Mouse (Mus musculus) MEL (cell line): ENCODE data around the gene Ubtf. TPM values are rescaled to one million over a fixed set of nuclear protein-coding genes. Genes with fewer than 3 reads are reported as not detected.

Experiments
- DNase-seq: peaks from one replicate; pipeline ENCODE4 v3.0.0; 2011; ENCODE audit warnings: low read depth, low spot score
- H3K27ac ChIP-seq: 2 replicates; pipeline ENCODE4 v1.5.1; 2012; ENCODE audit warnings: low read depth, mild to moderate bottlenecking, control low read depth, low read length, moderate library complexity; ENCODE audit not compliant: control insufficient read depth
- H3K27me3 ChIP-seq, 2 experiments: fragments of 150-350 bp in 1 of 2; sonication (generic) in 1 of 2; 2 replicates each; pipeline ENCODE4 v1.6.1; 2012; ENCODE audit warnings: low read length in 2 of 2, mild to moderate bottlenecking in 2 of 2, improper control_type of control experiment in 1 of 2, moderate library complexity in 1 of 2; ENCODE audit not compliant: insufficient read depth in 2 of 2, control insufficient read depth in 1 of 2
- H3K36me3 ChIP-seq, 2 experiments: 2 replicates each; pipeline ENCODE4 v1.6.1; 2012 to 2014; ENCODE audit warnings: low read length in 2 of 2, improper control_type of control experiment in 1 of 2, inconsistent platforms in 1 of 2, mild to moderate bottlenecking in 1 of 2; ENCODE audit not compliant: insufficient read depth in 2 of 2, control insufficient read depth in 1 of 2
- H3K4me1 ChIP-seq, 2 experiments: fragments of 150-350 bp in 1 of 2; sonication (generic) in 1 of 2; 2 replicates each; pipeline ENCODE4 v1.6.1; 2012; ENCODE audit warnings: low read length in 2 of 2, improper control_type of control experiment in 1 of 2, mild to moderate bottlenecking in 1 of 2; ENCODE audit not compliant: insufficient read depth in 2 of 2, control insufficient read depth in 1 of 2
- H3K4me3 ChIP-seq, 2 experiments: fragments of 150-350 bp in 1 of 2; sonication (generic) in 1 of 2; 2 replicates each; pipeline ENCODE4 v1.5.1; 2012; ENCODE audit warnings: low read depth in 2 of 2, low read length in 2 of 2, mild to moderate bottlenecking in 2 of 2, moderate library complexity in 2 of 2, control low read depth in 1 of 2, improper control_type of control experiment in 1 of 2; ENCODE audit not compliant: control insufficient read depth in 1 of 2, insufficient read depth in 1 of 2
- H3K79me2 ChIP-seq: 2 replicates; pipeline ENCODE4 v1.6.1; 2012; ENCODE audit warnings: mild to moderate bottlenecking, low read length, moderate library complexity; ENCODE audit not compliant: control insufficient read depth, poor library complexity, insufficient read depth
- H3K9ac ChIP-seq: 2 replicates; pipeline ENCODE4 v1.6.1; 2012; ENCODE audit warnings: low read depth, mild to moderate bottlenecking, control low read depth, low read length, moderate library complexity; ENCODE audit not compliant: control insufficient read depth, poor library complexity, severe bottlenecking
- H3K9me3 ChIP-seq: fragments of 150-350 bp; sonication (generic); replicated peaks from 2 replicates; pipeline ENCODE4 v1.6.1; 2012; ENCODE audit warnings: mild to moderate bottlenecking, low read length, improper control_type of control experiment, moderate library complexity; ENCODE audit not compliant: insufficient read depth
- CHD1 ChIP-seq: IDR thresholded peaks from 2 replicates; pipeline ENCODE4 v1.6.1; 2012; ENCODE audit warnings: low read depth, mild to moderate bottlenecking, inconsistent platforms, low read length, improper control_type of control experiment
- E2F4 ChIP-seq: IDR thresholded peaks from 2 replicates; pipeline ENCODE4 v1.6.1; 2011; ENCODE audit warnings: low read depth, low read length, improper control_type of control experiment, borderline replicate concordance
- EP300 ChIP-seq, 2 experiments: IDR thresholded peaks; 2 replicates each; pipeline ENCODE4 v1.6.1; 2011; ENCODE audit warnings: improper control_type of control experiment in 2 of 2, low read length in 2 of 2, low read depth in 1 of 2, mild to moderate bottlenecking in 1 of 2
- ETS1 ChIP-seq: IDR thresholded peaks from 2 replicates; pipeline ENCODE4 v1.6.1; 2012; ENCODE audit warnings: low read depth, mild to moderate bottlenecking, inconsistent platforms, low read length, improper control_type of control experiment, moderate library complexity
- GABPA ChIP-seq: IDR thresholded peaks from 2 replicates; pipeline ENCODE4 v1.6.1; 2012; ENCODE audit warnings: low read depth, mild to moderate bottlenecking, inconsistent platforms, low read length, improper control_type of control experiment, moderate library complexity
- GATA1 ChIP-seq: IDR thresholded peaks from 2 replicates; pipeline ENCODE4 v1.6.1; 2011; ENCODE audit warnings: low read depth, low read length, improper control_type of control experiment
- MAFK ChIP-seq: IDR thresholded peaks from 2 replicates; pipeline ENCODE4 v1.6.1; 2011; ENCODE audit warnings: low read depth, mild to moderate bottlenecking, low read length, improper control_type of control experiment, borderline replicate concordance
- MAZ ChIP-seq: IDR thresholded peaks from 2 replicates; pipeline ENCODE4 v1.6.1; 2012; ENCODE audit warnings: low read depth, mild to moderate bottlenecking, inconsistent platforms, low read length, improper control_type of control experiment
- MEF2A ChIP-seq: IDR thresholded peaks from 2 replicates; pipeline ENCODE4 v1.6.1; 2014; ENCODE audit warnings: low read depth, mild to moderate bottlenecking, inconsistent platforms, low read length, improper control_type of control experiment; ENCODE audit not compliant: poor library complexity, insufficient replicate concordance, severe bottlenecking; ENCODE audit errors: extremely low read depth
- MYB ChIP-seq: IDR thresholded peaks from 2 replicates; pipeline ENCODE4 v1.6.1; 2011; ENCODE audit warnings: mild to moderate bottlenecking, low read depth, low read length, improper control_type of control experiment
- NELFE ChIP-seq: IDR thresholded peaks from 2 replicates; pipeline ENCODE4 v1.6.1; 2011; ENCODE audit warnings: low read depth, low read length, improper control_type of control experiment
- RCOR1 ChIP-seq: IDR thresholded peaks from 2 replicates; pipeline ENCODE4 v1.6.1; 2012; ENCODE audit warnings: low read depth, mild to moderate bottlenecking, inconsistent platforms, low read length, improper control_type of control experiment
- SMC3 ChIP-seq: IDR thresholded peaks from 2 replicates; pipeline ENCODE4 v1.6.1; 2011; ENCODE audit warnings: low read depth, low read length, improper control_type of control experiment
- TAL1 ChIP-seq: IDR thresholded peaks from 2 replicates; pipeline ENCODE4 v1.6.1; 2012; ENCODE audit warnings: mild to moderate bottlenecking, inconsistent platforms, low read length, moderate library complexity, mixed read lengths
- TCF12 ChIP-seq: IDR thresholded peaks from 2 replicates; pipeline ENCODE4 v1.6.1; 2014; ENCODE audit warnings: low read depth, mild to moderate bottlenecking, inconsistent platforms, low read length, improper control_type of control experiment, moderate library complexity
- ZMIZ1 ChIP-seq: IDR thresholded peaks from 2 replicates; pipeline ENCODE4 v1.6.1; 2012; ENCODE audit warnings: low read depth, mild to moderate bottlenecking, inconsistent platforms, low read length, improper control_type of control experiment, moderate library complexity
- ZNF384 ChIP-seq: IDR thresholded peaks from 2 replicates; pipeline ENCODE4 v1.6.1; 2012; ENCODE audit warnings: low read depth, mild to moderate bottlenecking, inconsistent platforms, low read length, improper control_type of control experiment
- polyA plus RNA-seq, 2 experiments: library from polyadenylated mRNA; stranded (reverse) in 1 of 2; unstranded in 1 of 2; fragments of >175 nt in 1 of 2; fragments of >200 nt in 1 of 2; gene quantifications; 2 replicates each; pipeline versions ENCODE4 v1.2.1 to v1.2.4; 2012; ENCODE audit warnings: low replicate concordance in 2 of 2, low read depth in 1 of 2; ENCODE audit not compliant: insufficient read length in 2 of 2, insufficient read depth in 1 of 2, missing spikeins in 1 of 2
- total RNA-seq: library from RNA; depleted of rRNA; stranded (reverse); fragments of 300-350 nt; gene quantifications from 2 replicates; pipeline ENCODE4 v1.2.3, GENCODE M21; 2012

The Ubtf gene
- total and polyA plus RNA-seq, 3 experiments: 76.5 to 189 (median 145) TPM

DNA sequence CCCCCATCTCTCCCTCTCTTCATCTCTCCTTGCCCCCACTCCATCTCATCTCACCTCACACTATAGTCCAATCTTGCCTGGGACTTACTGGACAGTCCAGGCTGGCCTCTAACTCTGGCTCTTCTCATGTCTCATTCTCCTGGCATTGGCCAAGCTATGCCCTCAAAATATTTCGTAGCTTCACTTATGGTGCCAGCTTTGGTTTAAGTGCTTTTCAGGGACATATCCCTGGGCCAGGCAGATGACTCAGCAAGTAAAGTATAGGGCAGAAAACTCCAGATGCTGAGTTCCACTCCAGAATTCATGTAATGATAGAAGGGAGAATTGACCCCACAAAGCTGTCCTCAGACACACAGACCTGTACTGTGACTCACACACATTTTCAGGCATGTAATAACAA, 16.6 kb upstream of the Ubtf start:
- no peak for DNase-seq
- H3K9ac ChIP-seq: no peak overlapping the region
- H3K9me3 ChIP-seq: no peaks in the 10 kb centered on the region
- H3K4me1 ChIP-seq: peaks cover 0 to 3% of the 10 kb centered on the region in 2 experiments; a peak in 2 of 4 replicates
- TF ChIP-seq MAZ: no peak
- no peak for TF ChIP-seq NELFE
- no peak for TF ChIP-seq SMC3
- TF ChIP-seq RCOR1: no peak
- no peak for TF ChIP-seq ETS1
- TF ChIP-seq ZMIZ1: no peak
- no peak overlapping the region for H3K4me3 ChIP-seq
- H3K27me3 ChIP-seq: peaks cover 15 to 17% of the 10 kb centered on the region in 2 experiments
- H3K79me2 ChIP-seq: no peaks in the 10 kb centered on the region
- H3K36me3 ChIP-seq: no peaks in the 10 kb centered on the region
- H3K27ac ChIP-seq: no peak overlapping the region

DNA sequence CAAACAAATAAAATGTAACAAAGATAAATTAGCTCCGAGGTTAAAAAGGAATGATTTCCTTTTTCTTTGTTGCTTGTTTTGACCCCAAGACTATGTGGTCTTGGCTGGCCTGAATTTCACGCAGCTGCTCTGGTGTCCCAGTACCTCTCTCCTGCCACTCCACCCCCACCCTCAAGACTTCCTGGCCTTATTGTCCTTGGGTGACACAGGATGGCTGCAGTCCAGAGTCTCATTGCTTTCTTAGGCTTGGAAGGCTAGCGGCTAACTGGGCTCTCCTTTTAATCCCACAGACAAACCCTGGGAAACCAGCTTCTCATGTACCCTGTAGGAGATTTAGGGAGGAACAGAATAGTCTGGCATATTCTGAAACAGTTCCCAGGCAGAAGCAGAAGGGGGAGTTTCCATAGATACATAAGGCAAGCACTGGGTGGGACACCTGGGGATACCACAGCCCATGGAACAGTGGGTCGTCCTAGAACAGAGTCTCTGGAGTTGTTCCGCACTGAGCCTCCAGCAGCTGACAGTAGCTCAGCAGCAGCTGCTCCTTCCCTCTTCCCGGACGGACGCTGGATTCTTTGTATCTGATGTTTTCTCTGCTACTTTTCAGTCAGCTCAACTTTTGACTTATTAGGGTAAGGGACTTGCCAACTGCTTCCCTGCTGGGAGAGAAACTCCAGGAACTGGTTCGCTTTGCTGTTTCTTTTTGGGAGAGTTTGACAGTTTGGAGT, 15.6 kb upstream of the Ubtf start:
- no peak overlapping the region for H3K27ac ChIP-seq
- H3K27me3 ChIP-seq: peaks cover 15 to 22% of the 10 kb centered on the region in 2 experiments
- H3K9ac ChIP-seq: no peak overlapping the region
- no peaks in the 10 kb centered on the region for H3K36me3 ChIP-seq
- DNase-seq: no peak
- no peak overlapping the region for H3K4me3 ChIP-seq
- no peaks in the 10 kb centered on the region for H3K79me2 ChIP-seq
- H3K4me1 ChIP-seq: peaks cover 0 to 3% of the 10 kb centered on the region in 2 experiments; a peak in 2 of 4 replicates
- H3K9me3 ChIP-seq: no peaks in the 10 kb centered on the region
- TF ChIP-seq MAFK: no peak
- TF ChIP-seq CHD1: no peak
- no peak for TF ChIP-seq E2F4
- TF ChIP-seq TCF12: no peak

DNA sequence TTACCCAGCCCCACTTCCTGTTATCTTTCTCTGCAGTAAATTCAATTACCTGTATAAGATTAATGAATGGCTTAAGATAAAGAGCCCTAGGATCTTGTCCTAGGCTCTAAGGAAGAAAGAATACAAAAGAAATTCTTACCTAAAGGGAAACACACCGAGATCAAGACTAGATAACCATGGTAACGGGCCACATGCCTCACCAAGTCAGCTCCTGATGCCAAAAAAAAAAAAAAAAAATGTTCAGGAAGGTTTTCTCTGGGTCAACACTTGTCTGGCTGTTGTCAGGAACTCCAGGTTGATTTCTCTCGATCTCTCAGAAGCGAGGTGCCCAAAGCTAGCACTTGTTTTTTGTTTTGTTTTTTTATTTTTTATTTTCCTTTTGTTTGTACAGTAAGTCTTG, 14.5 kb upstream of the Ubtf start:
- Histone ChIP-seq H3K27me3 (peaks cover 20 to 22% of the 10 kb centered on the region in 2 experiments), H3K27ac (no peak overlapping the region), H3K4me3 (no peak overlapping the region), H3K36me3 (no peaks in the 10 kb centered on the region), H3K79me2 (no peaks in the 10 kb centered on the region), H3K9me3 (no peaks in the 10 kb centered on the region), H3K4me1 (peaks cover 0 to under 1% of the 10 kb centered on the region in 2 experiments; a peak in 1 of 4 replicates), H3K9ac (no peak overlapping the region)
- no peak for DNase-seq
- no peak for TF ChIP-seq EP300 (IDR thresholded peaks at IDR 0.05; ENCODE audit: low read depth in 1 of 2, low read length in 2 of 2)
- TF ChIP-seq MYB: no peak
- no peak for TF ChIP-seq ZMIZ1
- TF ChIP-seq ZNF384: peak; percentile 83
- 0 out of 2 replicates have a peak, but pooled peaks have one; percentile 16 for TF ChIP-seq GATA1
- no peak for TF ChIP-seq GABPA
- no peak for TF ChIP-seq MEF2A
- TF ChIP-seq TAL1: no peak
